18 mouse cellular contexts compared by ENCODE assay signal in genomic region chr10:67962496-67962895, GRCm38 (mm10). TPM values are rescaled to one million over a fixed set of nuclear protein-coding genes. Genes with fewer than 3 reads are reported as not detected.
DNase-seq lines count a peak whose midpoint lies in the region; ATAC-seq lines count a peak whose summit lies in the region.
"Had no signal": no experiment of that assay in that cellular context is flagged by ENCODE, and none has a peak within 500 bp of the region (broad histone marks: within the 10 kb centered on the region; RNA-seq: fewer than 3 reads in every experiment).

No protein-coding gene starts in this region.

- H3K27me3 ChIP-seq in embryonic facial prominence, embryonic 14.5 days (replicated peaks; ENCODE audit: control insufficient read depth, insufficient read depth, low read length): no peaks in the 10 kb centered on the region; the same call in 1 of the 2 replicates
- H3K27me3 ChIP-seq in embryonic facial prominence, embryonic 10.5 days (replicated peaks; ENCODE audit: low read depth, poor library complexity, severe bottlenecking): 0 out of 2 replicates have a peak, but pooled peaks cover 11% of the 10 kb centered on the region
- H3K27me3 ChIP-seq in neural tube, embryonic 11.5 days (ENCODE audit: control insufficient read depth, insufficient read depth, low read length): no peaks in the 10 kb centered on the region
- H3K27me3 ChIP-seq: heart, embryonic 15.5 days; liver, embryonic 15.5 days had no signal

- no peaks in the 10 kb centered on the region; the same call in 1 of the 2 replicates for H3K4me1 ChIP-seq in embryonic facial prominence, embryonic 14.5 days (ENCODE audit: control insufficient read depth, insufficient read depth, low read length)
- peaks cover 5% of the 10 kb centered on the region; the same call in 1 of the 2 replicates for H3K4me1 ChIP-seq in embryonic facial prominence, embryonic 10.5 days
- H3K4me1 ChIP-seq in neural tube, embryonic 11.5 days (ENCODE audit: control insufficient read depth, insufficient read depth, low read length): 0 out of 2 replicates have a peak, but pooled peaks cover 2% of the 10 kb centered on the region
- H3K4me1 ChIP-seq: heart, embryonic 15.5 days; liver, embryonic 15.5 days had no signal

- H3K27ac ChIP-seq in embryonic facial prominence, embryonic 14.5 days (replicated peaks; ENCODE audit: low read depth, low read length): no peak overlapping the region
- no peak overlapping the region for H3K27ac ChIP-seq in embryonic facial prominence, embryonic 10.5 days (replicated peaks)
- no peak overlapping the region for H3K27ac ChIP-seq in neural tube, embryonic 11.5 days (ENCODE audit: low read depth, low read length)
- H3K27ac ChIP-seq: heart, embryonic 15.5 days; liver, embryonic 15.5 days had no signal

- peaks cover 3% of the 10 kb centered on the region; the same call in 1 of the 2 replicates for H3K9me3 ChIP-seq in embryonic facial prominence, embryonic 14.5 days (ENCODE audit: control insufficient read depth, low read length)
- no peaks in the 10 kb centered on the region for H3K9me3 ChIP-seq in embryonic facial prominence, embryonic 10.5 days
- no peaks in the 10 kb centered on the region for H3K9me3 ChIP-seq in neural tube, embryonic 11.5 days (ENCODE audit: control insufficient read depth, low read length)
- H3K9me3 ChIP-seq: heart, embryonic 15.5 days; liver, embryonic 15.5 days had no signal

- no peak overlapping the region for H3K4me3 ChIP-seq in embryonic facial prominence, embryonic 14.5 days (ENCODE audit: low read depth, low read length)
- H3K4me3 ChIP-seq in embryonic facial prominence, embryonic 10.5 days: no peak overlapping the region
- no peak overlapping the region for H3K4me3 ChIP-seq in neural tube, embryonic 11.5 days (ENCODE audit: low read depth, low read length)
- H3K4me3 ChIP-seq: heart, embryonic 15.5 days; liver, embryonic 15.5 days had no signal

- DNase-seq in embryonic facial prominence, embryonic 14.5 days (ENCODE audit: low spot score): peak; percentile 32
- no peak for DNase-seq in embryonic facial prominence, embryonic 10.5 days (ENCODE audit: low spot score)
- DNase-seq in neural tube, embryonic 11.5 days (ENCODE audit: low spot score): peak; percentile 42
- no peak for DNase-seq in neural tube, embryonic 10.5 days (ENCODE audit: extremely low spot score, low spot score)
- DNase-seq in induced T-regulatory cell, adult 2 months (ENCODE audit: low read depth): peak; percentile 3
- no peak for DNase-seq in kidney, postnatal 36 days
- DNase-seq in adrenal gland, adult 18-20 months (ENCODE audit: low spot score in 2 of 2): no peak
- DNase-seq in urinary bladder, postnatal 36 days (ENCODE audit: low spot score in 2 of 2): no peak
- DNase-seq: cerebellum, postnatal 36 days; gastrocnemius, postnatal 14 days; left cerebral cortex, postnatal 4 days; thymus, adult 18-20 months had no signal

- no peaks in the 10 kb centered on the region for H3K36me3 ChIP-seq in embryonic facial prominence, embryonic 14.5 days (ENCODE audit: control insufficient read depth, insufficient read depth, low read length)
- no peaks in the 10 kb centered on the region for H3K36me3 ChIP-seq in embryonic facial prominence, embryonic 10.5 days (replicated peaks)
- no peaks in the 10 kb centered on the region for H3K36me3 ChIP-seq in neural tube, embryonic 11.5 days (ENCODE audit: control insufficient read depth, insufficient read depth, low read length)
- H3K36me3 ChIP-seq: G1E; heart, embryonic 15.5 days; liver, embryonic 15.5 days had no signal

- no peak overlapping the region for H3K4me2 ChIP-seq in embryonic facial prominence, embryonic 14.5 days (ENCODE audit: low read depth, low read length)
- H3K4me2 ChIP-seq in neural tube, embryonic 11.5 days (ENCODE audit: low read depth): peak overlapping the region; percentile 22; the same call in 1 of the 2 replicates
- H3K4me2 ChIP-seq: heart, embryonic 15.5 days; liver, embryonic 15.5 days had no signal

- ATAC-seq in embryonic facial prominence, embryonic 14.5 days (ENCODE audit: low read depth): no peak
- no peak for ATAC-seq in neural tube, embryonic 11.5 days (ENCODE audit: insufficient read depth, low FRiP score, low TSS enrichment)
- ATAC-seq: intestine, embryonic 16.5 days had no signal

- 38% methylated on average over 10 of the region's 10 CpGs for WGBS in embryonic facial prominence, embryonic 14.5 days
- 46% methylated on average over 10 of the region's 10 CpGs for WGBS in embryonic facial prominence, embryonic 10.5 days
- WGBS in neural tube, embryonic 11.5 days: 38% methylated on average over 10 of the region's 10 CpGs

- no peak overlapping the region for H3K9ac ChIP-seq in embryonic facial prominence, embryonic 14.5 days (ENCODE audit: low read depth, low read length)
- no peak overlapping the region for H3K9ac ChIP-seq in neural tube, embryonic 11.5 days (ENCODE audit: low read length)
- H3K9ac ChIP-seq: heart, embryonic 15.5 days; liver, embryonic 15.5 days had no signal

RNA-seq across cellular contexts. Expression of gene Rtkn2, which starts 16.9 kb away (rescaled TPM):
- 5.4 and 6.5 TPM in 2 replicates for polyA plus RNA-seq in embryonic facial prominence, embryonic 14.5 days (2014; fragmentation: Nextera tagmentation; extraction: Ambion mirVana)
- polyA plus RNA-seq in embryonic facial prominence, embryonic 10.5 days (2016; fragmentation: Nextera tagmentation; extraction: Ambion mirVana): 11.7 and 12.8 TPM in 2 replicates
- 15.1 and 16.6 TPM in 2 replicates for polyA plus RNA-seq in neural tube, embryonic 11.5 days (2014; fragmentation: Nextera tagmentation; extraction: Ambion mirVana)
- under 1 TPM; 0.13 to 0.27 TPM for total RNA-seq in adrenal gland, adult 18-20 months (2021)
- polyA plus RNA-seq: G1E; large intestine, adult 2 months had no signal

RNA-seq across cellular contexts. Expression of gene Zfp365, which starts 50.0 kb away (rescaled TPM):
- polyA plus RNA-seq in embryonic facial prominence, embryonic 14.5 days (2014; fragmentation: Nextera tagmentation; extraction: Ambion mirVana): 1.8 and 1.9 TPM in 2 replicates
- 2.1 and 2.2 TPM in 2 replicates for polyA plus RNA-seq in embryonic facial prominence, embryonic 10.5 days (2016; fragmentation: Nextera tagmentation; extraction: Ambion mirVana)
- polyA plus RNA-seq in neural tube, embryonic 11.5 days (2014; fragmentation: Nextera tagmentation; extraction: Ambion mirVana): 0.53 and 1.4 TPM in 2 replicates
- total RNA-seq in adrenal gland, adult 18-20 months (2021): 1 to 10 TPM; 1.9 to 2.6 TPM
- total RNA-seq: megakaryocyte progenitor cell, adult 5-6 weeks had no signal
- polyA plus RNA-seq: G1E had no signal

Comparison
In these comparisons a context has a peak if more than half of its experiments do, and no peak if none do; other contexts are left out.
1. DNase-seq: peak in embryonic facial prominence, embryonic 14.5 days (single experiment), neural tube, embryonic 11.5 days (single experiment) and induced T-regulatory cell, adult 2 months (single experiment); none in embryonic facial prominence, embryonic 10.5 days (single experiment), neural tube, embryonic 10.5 days (single experiment), kidney, postnatal 36 days (0 of 2), adrenal gland, adult 18-20 months (0 of 2) and urinary bladder, postnatal 36 days (0 of 2).